Mouse (Mus musculus): Measurements from ENCODE around the gene Tmc8. TPM values are rescaled to one million over a fixed set of nuclear protein-coding genes. Genes with fewer than 3 reads are reported as not detected.

Tmc8 gene
- polyA plus RNA-seq, 1 experiment from 2014 or later: 0.99 TPM

GRCm38 (mm10) chr11:117834086-117834485 lies 52.2 kb downstream of the Tmc8 start:
- H3K9me3 ChIP-seq (ENCODE audit: control insufficient read depth, low read length): no peaks in the 10 kb centered on the region
- no peak overlapping the region for H3K27ac ChIP-seq (ENCODE audit: low read length)
- peaks cover 6% of the 10 kb centered on the region for H3K4me1 ChIP-seq (replicated peaks; ENCODE audit: control insufficient read depth, insufficient read depth, low read length)
- no peaks in the 10 kb centered on the region for H3K27me3 ChIP-seq (replicated peaks; ENCODE audit: control insufficient read depth, insufficient read depth, low read length)
- no peak overlapping the region for H3K4me3 ChIP-seq (replicated peaks; ENCODE audit: low read length)
- no peaks in the 10 kb centered on the region for H3K36me3 ChIP-seq (ENCODE audit: control insufficient read depth, insufficient read depth)
- H3K9ac ChIP-seq (replicated peaks; ENCODE audit: low read depth, low read length): no peak overlapping the region
- 97% methylated on average over 8 of the region's 8 CpGs for whole genome bisulfite sequencing
- ATAC-seq: no peak
- H3K4me2 ChIP-seq (ENCODE audit: low read length): no peak overlapping the region

- H3K36me3 ChIP-seq (ENCODE audit: control insufficient read depth, insufficient read depth): no peaks in the 10 kb centered on the region
- no peaks in the 10 kb centered on the region for H3K27me3 ChIP-seq (replicated peaks; ENCODE audit: control insufficient read depth, insufficient read depth, low read length)
- H3K4me2 ChIP-seq (ENCODE audit: low read length): peak overlapping the region; percentile 45
- peak overlapping the region; percentile 19 for H3K4me3 ChIP-seq (replicated peaks; ENCODE audit: low read length)
- 25% methylated on average over 13 of the region's 13 CpGs for WGBS
- H3K9me3 ChIP-seq (ENCODE audit: control insufficient read depth, low read length): no peaks in the 10 kb centered on the region
- ATAC-seq: 0 out of 2 replicates have a peak, but pooled peaks have one; percentile 21
- H3K4me1 ChIP-seq (replicated peaks; ENCODE audit: control insufficient read depth, insufficient read depth, low read length): peaks cover 10% of the 10 kb centered on the region
- H3K27ac ChIP-seq (ENCODE audit: low read length): no peak overlapping the region
- no peak overlapping the region for H3K9ac ChIP-seq (replicated peaks; ENCODE audit: low read depth, low read length)
Measured at GRCm38 (mm10) chr11:117836306-117836705, 54.4 kb downstream of the Tmc8 start.

- Histone ChIP-seq H3K27ac (ENCODE audit: low read length) (no peak overlapping the region), H3K27me3 (replicated peaks; ENCODE audit: control insufficient read depth, insufficient read depth, low read length) (no peaks in the 10 kb centered on the region), H3K9ac (replicated peaks; ENCODE audit: low read depth, low read length) (no peak overlapping the region), H3K4me2 (ENCODE audit: low read length) (no peak overlapping the region), H3K4me3 (replicated peaks; ENCODE audit: low read length) (no peak overlapping the region), H3K4me1 (replicated peaks; ENCODE audit: control insufficient read depth, insufficient read depth, low read length) (0 out of 2 replicates have a peak, but pooled peaks cover 4% of the 10 kb centered on the region), H3K36me3 (ENCODE audit: control insufficient read depth, insufficient read depth) (no peaks in the 10 kb centered on the region), H3K9me3 (ENCODE audit: control insufficient read depth, low read length) (no peaks in the 10 kb centered on the region)
- ATAC-seq: no peak
- 78% methylated on average over 2 of the region's 2 CpGs for WGBS
Measured at GRCm38 (mm10) chr11:117838572-117838971, 56.7 kb downstream of the Tmc8 start.

- H3K27me3 ChIP-seq (replicated peaks; ENCODE audit: control insufficient read depth, insufficient read depth, low read length): no peaks in the 10 kb centered on the region
- H3K9ac ChIP-seq (replicated peaks; ENCODE audit: low read depth, low read length): no peak overlapping the region
- WGBS: 69% methylated on average over 1 of the region's 1 CpGs
- no peak overlapping the region for H3K4me2 ChIP-seq (ENCODE audit: low read length)
- H3K4me1 ChIP-seq (replicated peaks; ENCODE audit: control insufficient read depth, insufficient read depth, low read length): 0 out of 2 replicates have a peak, but pooled peaks cover 4% of the 10 kb centered on the region
- ATAC-seq: no peak
- H3K36me3 ChIP-seq (ENCODE audit: control insufficient read depth, insufficient read depth): no peaks in the 10 kb centered on the region
- no peak overlapping the region for H3K4me3 ChIP-seq (replicated peaks; ENCODE audit: low read length)
- no peaks in the 10 kb centered on the region for H3K9me3 ChIP-seq (ENCODE audit: control insufficient read depth, low read length)
- H3K27ac ChIP-seq (ENCODE audit: low read length): no peak overlapping the region; the same call in 1 of the 2 replicates
Measured at GRCm38 (mm10) chr11:117839021-117839420, 57.1 kb downstream of the Tmc8 start.

GRCm38 (mm10) chr11:117840910-117841309 lies 59.0 kb downstream of the Tmc8 start:
- no peaks in the 10 kb centered on the region for H3K36me3 ChIP-seq (ENCODE audit: control insufficient read depth, insufficient read depth)
- no peak overlapping the region for H3K4me3 ChIP-seq (replicated peaks; ENCODE audit: low read length)
- H3K27ac ChIP-seq (ENCODE audit: low read length): no peak overlapping the region
- no peaks in the 10 kb centered on the region for H3K27me3 ChIP-seq (replicated peaks; ENCODE audit: control insufficient read depth, insufficient read depth, low read length)
- 0 out of 2 replicates have a peak, but pooled peaks cover 4% of the 10 kb centered on the region for H3K4me1 ChIP-seq (replicated peaks; ENCODE audit: control insufficient read depth, insufficient read depth, low read length)
- WGBS: 74% methylated on average over 1 of the region's 1 CpGs
- no peak overlapping the region for H3K4me2 ChIP-seq (ENCODE audit: low read length)
- no peak for ATAC-seq
- H3K9me3 ChIP-seq (ENCODE audit: control insufficient read depth, low read length): no peaks in the 10 kb centered on the region
- no peak overlapping the region for H3K9ac ChIP-seq (replicated peaks; ENCODE audit: low read depth, low read length)

Other genes starting within 250 kb of the Tmc8 start
- 28.0 and 29.7 TPM in 2 replicates for gene Tnrc6c, start 127.8 kb upstream of the Tmc8 start, polyA plus RNA-seq (2015; fragmentation: Nextera tagmentation; extraction: Ambion mirVana)
- gene Tmc6, start 122 bp downstream of the Tmc8 start, polyA plus RNA-seq (2015; fragmentation: Nextera tagmentation; extraction: Ambion mirVana): 2.7 and 3.3 TPM in 2 replicates
- not detected in 2 replicates for gene 6030468B19Rik, start 15.6 kb downstream of the Tmc8 start, polyA plus RNA-seq (2015; fragmentation: Nextera tagmentation; extraction: Ambion mirVana)
- 0.19 and 0.90 TPM in 2 replicates for gene Gm20708, start 27.6 kb downstream of the Tmc8 start, polyA plus RNA-seq (2015; fragmentation: Nextera tagmentation; extraction: Ambion mirVana)
- 13.1 and 14.4 TPM in 2 replicates for gene Syngr2, start 27.6 kb downstream of the Tmc8 start, polyA plus RNA-seq (2015; fragmentation: Nextera tagmentation; extraction: Ambion mirVana)
- 5.2 and 7.1 TPM in 2 replicates for gene Afmid, start 43.8 kb downstream of the Tmc8 start, polyA plus RNA-seq (2015; fragmentation: Nextera tagmentation; extraction: Ambion mirVana)
- gene Tk1, start 44.0 kb downstream of the Tmc8 start, polyA plus RNA-seq (2015; fragmentation: Nextera tagmentation; extraction: Ambion mirVana): 37.5 and 39.7 TPM in 2 replicates
- 72.6 and 82.9 TPM in 2 replicates for gene Birc5, start 67.2 kb downstream of the Tmc8 start, polyA plus RNA-seq (2015; fragmentation: Nextera tagmentation; extraction: Ambion mirVana)
- not detected in 2 replicates for gene Tmem235, start 78.7 kb downstream of the Tmc8 start, polyA plus RNA-seq (2015; fragmentation: Nextera tagmentation; extraction: Ambion mirVana)
- gene Tha1, start 91.4 kb downstream of the Tmc8 start, polyA plus RNA-seq (2015; fragmentation: Nextera tagmentation; extraction: Ambion mirVana): 3.7 and 5.4 TPM in 2 replicates
- 11.7 and 13.7 TPM in 2 replicates for gene Socs3, start 188.0 kb downstream of the Tmc8 start, polyA plus RNA-seq (2015; fragmentation: Nextera tagmentation; extraction: Ambion mirVana)
- 56.9 and 58.1 TPM in 2 replicates for gene Pgs1, start 204.2 kb downstream of the Tmc8 start, polyA plus RNA-seq (2015; fragmentation: Nextera tagmentation; extraction: Ambion mirVana)

All from forebrain, embryonic 16.5 days (tissue).